Mouse (Mus musculus) inflammation-experienced regulatory T-cells, adult 16 weeks (primary cell): Measurements from ENCODE around the gene Olfr1326-ps1. TPM values are rescaled to one million over a fixed set of nuclear protein-coding genes. Genes with fewer than 3 reads are reported as not detected.

Source experiments
- polyA plus RNA-seq: library from polyadenylated mRNA; unstranded; fragments of 100-300 nt; shearing (Covaris generic); gene quantifications from one replicate; pipeline ENCODE4 v1.2.1, GENCODE M21; 2017

Olfr1326-ps1 gene
- polyA plus RNA-seq: not detected

GRCm38 (mm10) chrX:74574788-74575187 is at the start of gene Olfr1326-ps1:
Olfr1326-ps1 (minus strand) TSS chrX:74574888.

GRCm38 (mm10) chrX:74592379-74592778 is 17.7 kb upstream of the Olfr1326-ps1 start, which contains the start of gene Olfr1325:
Olfr1325 (plus strand) TSS chrX:74592679.

Other genes starting within 250 kb of the Olfr1326-ps1 start
- 6.8 TPM for gene Plxna3, start 245.8 kb downstream of the Olfr1326-ps1 start, polyA plus RNA-seq
- gene Lage3, start 221.3 kb downstream of the Olfr1326-ps1 start, polyA plus RNA-seq: 57.9 TPM
- 65.9 TPM for gene Ubl4a, start 201.7 kb downstream of the Olfr1326-ps1 start, polyA plus RNA-seq
- gene Slc10a3, start 201.5 kb downstream of the Olfr1326-ps1 start, polyA plus RNA-seq: 48.1 TPM
- gene Fam3a, start 181.6 kb downstream of the Olfr1326-ps1 start, polyA plus RNA-seq: 41.3 TPM
- 60.3 TPM for gene Ikbkg, start 181.6 kb downstream of the Olfr1326-ps1 start, polyA plus RNA-seq
- gene G6pdx, start 145.7 kb downstream of the Olfr1326-ps1 start, polyA plus RNA-seq: 64.2 TPM
- gene Gm6880, start 93.5 kb downstream of the Olfr1326-ps1 start, polyA plus RNA-seq: not detected
- not detected for gene Olfr1325, start 17.8 kb upstream of the Olfr1326-ps1 start, polyA plus RNA-seq
- gene Gm5640, start 70.7 kb upstream of the Olfr1326-ps1 start, polyA plus RNA-seq: not detected
- not detected for gene Gm6890, start 166.0 kb upstream of the Olfr1326-ps1 start, polyA plus RNA-seq